Mouse (Mus musculus): ENCODE data around the gene Srsx. TPM values are rescaled to one million over a fixed set of nuclear protein-coding genes. Genes with fewer than 3 reads are reported as not detected.

Srsx gene
- not detected for total RNA-seq (2023)

DNA sequence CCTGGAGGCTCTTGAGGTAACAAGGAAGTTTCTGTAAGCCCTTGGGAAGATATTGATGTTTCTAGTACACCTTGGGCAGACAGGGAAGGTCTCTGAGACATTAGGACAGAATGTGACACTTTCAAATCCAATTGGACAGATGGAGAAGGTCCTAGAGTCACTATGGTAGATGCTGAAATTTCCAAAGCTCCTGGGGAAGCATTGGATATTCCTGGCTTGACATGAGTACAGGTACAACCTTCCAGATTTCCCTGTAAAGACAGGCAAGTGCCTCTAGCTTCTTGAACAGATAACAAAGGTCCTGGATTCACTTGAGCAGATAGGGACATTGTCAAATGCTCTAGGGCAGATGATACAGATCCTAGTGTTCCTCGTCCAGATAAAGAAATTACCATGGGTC, at the start of gene Srsx:
Srsx (minus strand) TSS at position 101 of the 400 bp plus-strand sequence.

DNA sequence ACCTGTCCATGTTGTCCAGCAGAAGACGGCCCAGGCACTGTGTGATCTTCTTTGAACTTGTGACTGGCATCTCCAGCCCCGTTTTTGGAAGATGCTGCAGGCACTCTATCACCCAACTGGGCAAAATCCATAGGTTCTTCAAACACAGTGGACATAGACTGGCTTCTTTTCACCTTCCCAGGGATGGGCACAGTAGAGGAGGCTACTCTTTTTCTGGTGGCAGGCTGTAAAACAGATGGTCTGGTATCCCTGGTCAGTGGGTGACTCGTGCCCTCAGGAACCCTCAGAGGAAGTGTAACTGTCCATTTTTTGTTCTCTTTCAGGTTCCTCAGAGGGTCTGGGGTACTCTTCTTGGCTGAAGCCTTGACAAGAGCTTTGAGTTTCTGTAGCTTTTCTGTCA, 24.5 kb upstream of the Srsx start, which contains the start of gene Gm17577:
Gm17577 (minus strand) TSS at position 101 of the 400 bp plus-strand sequence.

Other genes with a start within 250 kb of the Srsx start
- not detected for gene Gm17521, start 192.8 kb downstream of the Srsx start, total RNA-seq (2023)
- gene Cldn34c1, start 119.0 kb downstream of the Srsx start, total RNA-seq (2023) = 1 to 10 TPM in 1 of 2 experiments, under 1 TPM in 1; 0.75 to 1.4 TPM
- not detected for gene Gm17577, start 24.4 kb upstream of the Srsx start, total RNA-seq (2023)